Mouse (Mus musculus) CH12.LX (cell line): ENCODE results near the gene Cmc2. TPM values are rescaled to one million over a fixed set of nuclear protein-coding genes. Genes with fewer than 3 reads are reported as not detected.

Experiments
- DNase-seq: peaks from one replicate; pipeline ENCODE4 v3.0.0-alpha.2; 2013; ENCODE audit errors: extremely low read depth
- H3K27ac ChIP-seq: 2 replicates; pipeline ENCODE4 v1.5.1; 2012; ENCODE audit warnings: low read depth, mild to moderate bottlenecking, control low read depth, moderate library complexity; ENCODE audit not compliant: insufficient read depth
- H3K27me3 ChIP-seq: replicated peaks from 2 replicates; pipeline ENCODE3; 2012; ENCODE audit warnings: inconsistent platforms
- H3K36me3 ChIP-seq, 2 experiments: replicated peaks in 1 of 2; 2 replicates each; pipeline versions ENCODE3 to v1.6.1; 2012; ENCODE audit warnings: inconsistent platforms in 1 of 2, low read length in 1 of 2, mild to moderate bottlenecking in 1 of 2, mixed read lengths in 1 of 2, moderate library complexity in 1 of 2; ENCODE audit not compliant: control insufficient read depth in 1 of 2, insufficient read depth in 1 of 2
- H3K4me1 ChIP-seq, 2 experiments: 2 replicates each; pipeline ENCODE4 v1.6.1; 2012; ENCODE audit warnings: inconsistent platforms in 1 of 2, moderate library complexity in 1 of 2; ENCODE audit not compliant: insufficient read depth in 2 of 2, control insufficient read depth in 1 of 2
- H3K4me2 ChIP-seq: 2 replicates; pipeline ENCODE4 v1.6.1; 2012; ENCODE audit warnings: low read depth, mild to moderate bottlenecking, control low read depth; ENCODE audit not compliant: poor library complexity, insufficient read depth, severe bottlenecking
- H3K4me3 ChIP-seq, 3 experiments: fragments of 150-350 bp in 1 of 3; sonication (generic) in 1 of 3; replicated peaks in 1 of 3; 2 replicates each; pipeline versions ENCODE3 to v1.5.1; 2011 to 2012; ENCODE audit warnings: low read depth in 2 of 3, low read length in 2 of 3, mild to moderate bottlenecking in 2 of 3, moderate library complexity in 2 of 3, control low read depth in 1 of 3, improper control_type of control experiment in 1 of 3, inconsistent platforms in 1 of 3, mixed read lengths in 1 of 3; ENCODE audit not compliant: poor library complexity in 1 of 3
- H3K79me2 ChIP-seq: replicated peaks from 2 replicates; pipeline ENCODE4 v1.6.1; 2012; ENCODE audit warnings: mild to moderate bottlenecking, moderate library complexity; ENCODE audit not compliant: control insufficient read depth, poor library complexity, insufficient read depth, severe bottlenecking; ENCODE audit errors: extremely low read depth
- H3K9ac ChIP-seq: 2 replicates; pipeline ENCODE4 v1.6.1; 2012; ENCODE audit warnings: low read depth, mild to moderate bottlenecking, control low read depth, moderate library complexity; ENCODE audit not compliant: insufficient read depth
- H3K9me3 ChIP-seq: replicated peaks from 2 replicates; pipeline ENCODE3; 2012; ENCODE audit warnings: low read length, inconsistent platforms, mixed read lengths
- BHLHE40 ChIP-seq: IDR thresholded peaks from 2 replicates; pipeline ENCODE4 v1.6.1; 2011; ENCODE audit warnings: mild to moderate bottlenecking, low read depth, low read length, improper control_type of control experiment
- CHD1 ChIP-seq: IDR thresholded peaks from 2 replicates; pipeline ENCODE4 v1.6.1; 2012; ENCODE audit warnings: low read depth, low read length, improper control_type of control experiment, inconsistent platforms
- CHD2 ChIP-seq: IDR thresholded peaks from 2 replicates; pipeline ENCODE4 v1.6.1; 2011; ENCODE audit warnings: low read length, improper control_type of control experiment
- CTCF ChIP-seq, 2 experiments: IDR thresholded peaks in 1 of 2; conservative IDR thresholded peaks in 1 of 2; 2 replicates each; pipeline ENCODE4 v1.5.1; 2011 to 2012; ENCODE audit warnings: low read depth in 2 of 2, low read length in 2 of 2, improper control_type of control experiment in 1 of 2, inconsistent platforms in 1 of 2, mild to moderate bottlenecking in 1 of 2, moderate library complexity in 1 of 2
- E2F4 ChIP-seq: IDR thresholded peaks from 2 replicates; pipeline ENCODE4 v1.6.1; 2011; ENCODE audit warnings: low read depth, low read length, improper control_type of control experiment; ENCODE audit not compliant: insufficient replicate concordance
- ELF1 ChIP-seq: IDR thresholded peaks from 2 replicates; pipeline ENCODE4 v1.6.1; 2014; ENCODE audit warnings: low read depth, mild to moderate bottlenecking, inconsistent platforms, low read length, improper control_type of control experiment
- EP300 ChIP-seq: IDR thresholded peaks from 2 replicates; pipeline ENCODE4 v1.6.1; 2011; ENCODE audit warnings: low read length, improper control_type of control experiment
- ETS1 ChIP-seq: conservative IDR thresholded peaks from 2 replicates; pipeline ENCODE4 v1.6.1; 2012; ENCODE audit warnings: low read depth, mild to moderate bottlenecking, inconsistent platforms, low read length, improper control_type of control experiment, moderate library complexity
- GABPA ChIP-seq: IDR thresholded peaks from 2 replicates; pipeline ENCODE4 v1.6.1; 2012; ENCODE audit warnings: low read depth, low read length, improper control_type of control experiment, inconsistent platforms; ENCODE audit not compliant: insufficient replicate concordance
- HCFC1 ChIP-seq: IDR thresholded peaks from 2 replicates; pipeline ENCODE4 v1.6.1; 2012; ENCODE audit warnings: low read depth, mild to moderate bottlenecking, inconsistent platforms, low read length, improper control_type of control experiment
- JUN ChIP-seq: IDR thresholded peaks from 2 replicates; pipeline ENCODE4 v1.6.1; 2011; ENCODE audit warnings: low read depth, mild to moderate bottlenecking, low read length, improper control_type of control experiment, moderate library complexity; ENCODE audit not compliant: insufficient read depth
- JUND ChIP-seq: conservative IDR thresholded peaks from 2 replicates; pipeline ENCODE4 v1.6.1; 2011; ENCODE audit warnings: low read depth, low read length, improper control_type of control experiment
- KAT2A ChIP-seq: IDR thresholded peaks from 2 replicates; pipeline ENCODE4 v1.6.1; 2012; ENCODE audit warnings: low read length, improper control_type of control experiment, inconsistent platforms; ENCODE audit not compliant: insufficient replicate concordance
- MAFK ChIP-seq: IDR thresholded peaks from 2 replicates; pipeline ENCODE4 v1.6.1; 2011; ENCODE audit warnings: low read length, improper control_type of control experiment; ENCODE audit not compliant: insufficient replicate concordance
- MAX ChIP-seq: IDR thresholded peaks from 2 replicates; pipeline ENCODE4 v1.6.1; 2011; ENCODE audit warnings: low read length, improper control_type of control experiment
- MAZ ChIP-seq: IDR thresholded peaks from 2 replicates; pipeline ENCODE4 v1.6.1; 2012; ENCODE audit warnings: low read depth, mild to moderate bottlenecking, inconsistent platforms, low read length, improper control_type of control experiment, moderate library complexity
- MYC ChIP-seq: IDR thresholded peaks from 2 replicates; pipeline ENCODE4 v1.6.1; 2011; ENCODE audit warnings: low read depth, mild to moderate bottlenecking, improper control_type of control experiment, low read length
- NRF1 ChIP-seq: IDR thresholded peaks from 2 replicates; pipeline ENCODE4 v1.6.1; 2014; ENCODE audit warnings: low read depth, mild to moderate bottlenecking, inconsistent platforms, low read length, improper control_type of control experiment, moderate library complexity
- PAX5 ChIP-seq: IDR thresholded peaks from 2 replicates; pipeline ENCODE4 v1.6.1; 2012; ENCODE audit warnings: low read length, inconsistent platforms, mixed read lengths
- POLR2A ChIP-seq: IDR thresholded peaks from 2 replicates; pipeline ENCODE4 v1.6.1; 2011; ENCODE audit warnings: low read depth, mild to moderate bottlenecking, improper control_type of control experiment, low read length
- POLR2AphosphoS2 ChIP-seq: IDR thresholded peaks from 2 replicates; pipeline ENCODE4 v1.6.1; 2011; ENCODE audit warnings: low read depth, low read length, improper control_type of control experiment
- RAD21 ChIP-seq: IDR thresholded peaks from 2 replicates; pipeline ENCODE4 v1.6.1; 2011; ENCODE audit warnings: low read depth, mild to moderate bottlenecking, low read length, improper control_type of control experiment, moderate library complexity
- RCOR1 ChIP-seq: conservative IDR thresholded peaks from 2 replicates; pipeline ENCODE4 v1.6.1; 2012; ENCODE audit warnings: low read depth, mild to moderate bottlenecking, inconsistent platforms, low read length, improper control_type of control experiment
- SMC3 ChIP-seq: IDR thresholded peaks from 2 replicates; pipeline ENCODE4 v1.6.1; 2011; ENCODE audit warnings: low read depth, low read length, improper control_type of control experiment
- TBP ChIP-seq: conservative IDR thresholded peaks from 2 replicates; pipeline ENCODE4 v1.6.1; 2011; ENCODE audit warnings: low read depth, low read length, improper control_type of control experiment
- UBTF ChIP-seq: IDR thresholded peaks from 2 replicates; pipeline ENCODE4 v1.6.1; 2012; ENCODE audit warnings: low read depth, mild to moderate bottlenecking, inconsistent platforms, low read length, improper control_type of control experiment, moderate library complexity
- USF1 ChIP-seq: IDR thresholded peaks from 2 replicates; pipeline ENCODE4 v1.6.1; 2014; ENCODE audit warnings: low read depth, mild to moderate bottlenecking, inconsistent platforms, low read length, improper control_type of control experiment
- ZC3H11A ChIP-seq: IDR thresholded peaks from 2 replicates; pipeline ENCODE4 v1.6.1; 2012; ENCODE audit warnings: low read depth, mild to moderate bottlenecking, inconsistent platforms, low read length, improper control_type of control experiment
- ZMIZ1 ChIP-seq: IDR thresholded peaks from 2 replicates; pipeline ENCODE4 v1.6.1; 2012; ENCODE audit warnings: low read depth, mild to moderate bottlenecking, inconsistent platforms, low read length, improper control_type of control experiment
- ZNF384 ChIP-seq: IDR thresholded peaks from 2 replicates; pipeline ENCODE4 v1.6.1; 2012; ENCODE audit warnings: low read depth, low read length, improper control_type of control experiment, inconsistent platforms
- dilution Hi-C: fragments of 300-500 bp; cut with MboI; formaldehyde crosslinking; loops from 2 replicates; pipeline ENCODE4 v1.14.3; 2020; ENCODE audit warnings: low sequenced_read_pairs; ENCODE audit not compliant: extremely low pct_unique_long_range_greater_than_20kb, extremely low pct_ligation_motif_present
- in situ Hi-C: fragments of 300-500 bp; cut with MboI; formaldehyde crosslinking; loops from 3 replicates; pipeline ENCODE4 v1.14.3; 2019; ENCODE audit warnings: low sequenced_read_pairs, low pct_ligation_motif_present, low pct_unique_long_range_greater_than_20kb, mixed read lengths
- polyA plus RNA-seq: library from polyadenylated mRNA; unstranded; fragments of >175 nt; gene quantifications from 2 replicates; pipeline ENCODE4 v1.2.1, GENCODE M21; 2012; ENCODE audit warnings: low read depth; ENCODE audit not compliant: insufficient read length
- total RNA-seq, 2 experiments: library from RNA; depleted of rRNA; stranded (reverse); fragments of 300-350 nt in 1 of 2; fragments of >200 nt in 1 of 2; gene quantifications; 2 replicates each; pipeline ENCODE4 v1.2.3; 2012 to 2014

The Cmc2 gene
- total and polyA plus RNA-seq, 3 experiments, result 29.1 to 55.1 (median 39.4) TPM

DNA sequence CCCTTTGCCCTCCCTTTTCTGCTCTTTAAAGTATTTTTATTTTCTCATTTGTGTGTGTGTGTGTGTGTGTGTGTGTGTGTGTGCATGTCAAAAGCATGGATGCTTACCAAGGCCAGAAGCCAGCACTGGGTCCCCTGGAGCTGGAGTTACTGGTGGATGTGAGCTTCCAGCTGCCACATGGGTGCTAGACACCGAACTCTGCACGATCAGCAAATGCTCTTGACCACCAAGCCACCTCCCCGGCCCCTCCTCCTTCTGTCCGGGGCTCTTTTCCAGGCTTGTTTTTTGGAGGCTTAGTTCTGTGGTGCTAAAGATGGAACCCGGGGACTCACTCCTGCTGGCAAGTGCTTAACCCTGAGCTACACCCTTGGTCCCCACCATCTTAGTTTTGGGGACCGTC lies 25.6 kb upstream of the Cmc2 start:
- H3K4me1 ChIP-seq, result peaks cover 11 to 58% of the 10 kb centered on the region in 2 experiments
- peaks cover 51% of the 10 kb centered on the region for H3K79me2 ChIP-seq
- peak overlapping the region; percentile 92 for H3K27ac ChIP-seq
- TF ChIP-seq MAX (peak; percentile 46; the same call in 1 of the 2 replicates), CTCF (conservative IDR thresholded peaks at IDR 0.05 in 1 of 2, IDR thresholded peaks at IDR 0.05 in 1 of 2; ENCODE audit: low read depth in 2 of 2, low read length in 2 of 2) (no peak), E2F4 (no peak), MAFK (peak; percentile 44; the same call in 1 of the 2 replicates), RAD21 (no peak), MAZ (no peak), BHLHE40 (0 out of 2 replicates have a peak, but pooled peaks have one; percentile 20), ZNF384 (peak; percentile 35; the same call in 1 of the 2 replicates), CHD2 (no peak), TBP (0 out of 2 replicates have a peak, but pooled peaks have one; percentile 0), POLR2A (0 out of 2 replicates have a peak, but pooled peaks have one; percentile 1)
- peak overlapping the region; percentile 79 for H3K9ac ChIP-seq
- peaks cover 0 to 21% of the 10 kb centered on the region in 2 experiments for H3K36me3 ChIP-seq
- peak; percentile 39 for DNase-seq
- in situ Hi-C loops (no loop called here), dilution Hi-C loops (no loop called here)
- H3K4me3 ChIP-seq, result peak overlapping the region; percentile 20 to 49 (median 48)
- peak overlapping the region; percentile 98 for H3K4me2 ChIP-seq
- H3K9me3 ChIP-seq, result no peaks in the 10 kb centered on the region
- no peaks in the 10 kb centered on the region for H3K27me3 ChIP-seq

DNA sequence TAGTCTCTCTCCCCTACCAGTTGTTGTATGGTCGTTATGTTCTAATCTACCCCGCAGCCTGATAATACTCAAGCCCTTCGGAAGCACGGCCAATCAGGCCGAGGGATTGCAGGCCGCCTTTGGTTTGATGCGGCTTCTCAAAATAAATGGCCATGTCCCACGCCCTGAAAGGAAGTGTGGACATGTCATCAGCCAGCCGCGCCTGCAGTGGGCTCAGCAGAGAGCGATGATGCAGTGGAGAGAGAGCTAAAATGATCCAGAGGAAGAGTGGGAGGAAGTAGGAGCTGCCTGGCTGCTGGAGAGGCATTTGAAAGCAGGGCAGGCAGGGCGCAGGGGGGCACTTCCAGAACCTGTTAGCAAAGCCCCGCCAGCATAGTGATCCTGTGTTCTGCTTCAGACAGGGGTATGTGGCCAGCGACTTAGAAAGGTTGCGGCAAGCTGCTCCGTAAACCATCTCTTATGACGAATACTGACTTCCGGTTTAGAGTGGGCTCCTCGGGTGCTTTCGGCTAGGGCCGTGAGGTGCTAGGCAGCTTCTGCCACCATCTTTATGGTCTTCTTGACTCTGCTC lies 25.1 kb upstream of the Cmc2 start:
- Histone ChIP-seq H3K27ac (peak overlapping the region; percentile 92), H3K9ac (peak overlapping the region; percentile 79), H3K79me2 (peaks cover 51% of the 10 kb centered on the region), H3K4me2 (peak overlapping the region; percentile 98), H3K4me1 (peaks cover 11 to 55% of the 10 kb centered on the region in 2 experiments), H3K4me3 (peak overlapping the region; percentile 23 to 49 (median 48)), H3K9me3 (no peaks in the 10 kb centered on the region), H3K27me3 (no peaks in the 10 kb centered on the region), H3K36me3 (peaks cover 0 to 24% of the 10 kb centered on the region in 2 experiments)
- in situ Hi-C loops, result no loop called here
- DNase-seq, result peak; percentile 66
- dilution Hi-C loops, result no loop called here
- TF ChIP-seq CHD1 (no peak), USF1 (no peak), NRF1 (no peak), JUN (no peak), ZMIZ1 (no peak), TBP (0 out of 2 replicates have a peak, but pooled peaks have one; percentile 56), CHD2 (no peak), RCOR1 (no peak), MAFK (no peak), MAX (no peak), HCFC1 (0 out of 2 replicates have a peak, but pooled peaks have one; percentile 6), UBTF (no peak; the same call in 1 of the 2 replicates), GABPA (no peak), JUND (no peak), MAZ (no peak), POLR2AphosphoS2 (no peak), ELF1 (peak; percentile 64; the same call in 1 of the 2 replicates), POLR2A (peak; percentile 66), PAX5 (no peak), ZC3H11A (no peak), CTCF (conservative IDR thresholded peaks at IDR 0.05 in 1 of 2, IDR thresholded peaks at IDR 0.05 in 1 of 2; ENCODE audit: low read depth in 2 of 2, low read length in 2 of 2) (no peak), ZNF384 (no peak), ETS1 (no peak), KAT2A (no peak), MYC (no peak), SMC3 (no peak), EP300 (no peak)
